Mouse (Mus musculus) heart, postnatal 4 days (tissue): ENCODE data around the gene Nr2f2. TPM values are rescaled to one million over a fixed set of nuclear protein-coding genes. Genes with fewer than 3 reads are reported as not detected.
A peak's percentile ranks its signal among the peaks of the same experiment; 100 is the strongest.

Experiments
- DNase-seq: peaks from one replicate; pipeline ENCODE4 v3.0.0; 2021
- total RNA-seq, 2 experiments: library from RNA; stranded (reverse); gene quantifications; 2 replicates each; pipeline ENCODE4 v1.2.3; 2021

Nr2f2 gene
- total RNA-seq, 2 experiments from 2014 or later = 34.3 to 35.0 TPM

GRCm38 (mm10) chr7:70332064-70332850 lies 34.3 kb downstream of the Nr2f2 start:
- DNase-seq = no peak

GRCm38 (mm10) chr7:70331243-70332063 lies 35.1 kb downstream of the Nr2f2 start:
- DNase-seq = peak; percentile 51

GRCm38 (mm10) chr7:70330761-70331242 lies 35.7 kb downstream of the Nr2f2 start:
- DNase-seq = no peak

GRCm38 (mm10) chr7:70330207-70330562 lies 36.4 kb downstream of the Nr2f2 start:
- no peak for DNase-seq

- no peak for DNase-seq
Observed at GRCm38 (mm10) chr7:70329521-70330206, 36.9 kb downstream of the Nr2f2 start.

- DNase-seq = no peak
Observed at GRCm38 (mm10) chr7:70329037-70329516, 37.5 kb downstream of the Nr2f2 start.

- no peak for DNase-seq
Observed at GRCm38 (mm10) chr7:70328206-70329036, 38.1 kb downstream of the Nr2f2 start.

GRCm38 (mm10) chr7:70327191-70327590 lies 39.3 kb downstream of the Nr2f2 start:
- DNase-seq = no peak

GRCm38 (mm10) chr7:70326176-70327035 lies 40.1 kb downstream of the Nr2f2 start:
- no peak for DNase-seq

- DNase-seq = no peak
Observed at GRCm38 (mm10) chr7:70325381-70325780, 41.2 kb downstream of the Nr2f2 start.

- DNase-seq = no peak
Observed at GRCm38 (mm10) chr7:70324541-70324940, 42.0 kb downstream of the Nr2f2 start.

GRCm38 (mm10) chr7:70324041-70324440 lies 42.5 kb downstream of the Nr2f2 start:
- no peak for DNase-seq

GRCm38 (mm10) chr7:70305716-70306115 lies 60.8 kb downstream of the Nr2f2 start:
- DNase-seq = no peak

- no peak for DNase-seq
Observed at GRCm38 (mm10) chr7:70304426-70304825, 62.1 kb downstream of the Nr2f2 start.
